ENCODE assay signal across 9 mouse cellular contexts in the genomic region with DNA sequence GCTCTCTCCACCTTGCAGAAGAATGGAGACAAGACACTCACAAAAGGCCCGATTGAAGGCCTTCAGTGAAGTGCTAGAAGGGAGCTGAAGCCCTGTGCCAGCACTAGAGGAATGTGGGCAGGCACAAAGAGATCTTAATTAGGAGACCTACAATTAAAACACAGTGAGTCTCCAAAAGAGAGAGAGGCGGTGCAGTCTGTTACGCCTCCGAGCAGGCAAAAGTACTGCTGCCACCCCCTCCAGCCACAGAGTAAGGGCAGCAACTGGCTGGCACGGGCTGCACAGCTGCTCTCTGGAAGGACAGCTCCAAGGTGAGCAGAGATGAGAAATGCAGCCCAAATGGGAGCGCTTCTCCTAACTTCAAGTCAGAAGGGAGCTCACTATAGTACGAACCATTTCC. TPM values are rescaled to one million over a fixed set of nuclear protein-coding genes. Genes with fewer than 3 reads are reported as not detected.
A peak's percentile ranks its signal among the peaks of the same experiment; 100 is the strongest.
DNase-seq lines count a peak whose midpoint lies in the region; ATAC-seq and TF ChIP-seq lines count a peak whose summit lies in the region.
"Had no signal": no experiment of that assay in that cellular context is flagged by ENCODE, and none has a peak within 500 bp of the region (broad histone marks: within the 10 kb centered on the region; RNA-seq: fewer than 3 reads in every experiment).

No protein-coding gene starts in this region.

- H3K27ac ChIP-seq in forebrain, postnatal 0 days (ENCODE audit: low read depth, low read length): no peak overlapping the region
- H3K27ac ChIP-seq in midbrain, embryonic 15.5 days: no peak overlapping the region
- H3K27ac ChIP-seq: embryonic facial prominence, embryonic 15.5 days had no signal

- H3K36me3 ChIP-seq in forebrain, postnatal 0 days (ENCODE audit: insufficient read depth): no peaks in the 10 kb centered on the region; the same call in 1 of the 2 replicates
- no peaks in the 10 kb centered on the region for H3K36me3 ChIP-seq in midbrain, embryonic 15.5 days (replicated peaks)

- peaks cover 16% of the 10 kb centered on the region for H3K4me1 ChIP-seq in forebrain, postnatal 0 days (ENCODE audit: insufficient read depth)
- peaks cover 73% of the 10 kb centered on the region for H3K4me1 ChIP-seq in midbrain, embryonic 15.5 days

- peak; percentile 28 to 52 for DNase-seq in left cerebral cortex, adult 18-20 months (ENCODE audit: low spot score in 2 of 2)
- DNase-seq in left cerebral cortex, postnatal 4 days: no peak
- DNase-seq in adrenal gland, postnatal 25 days: peak; percentile 65
- DNase-seq in forebrain, postnatal 0 days: no peak
- no peak for DNase-seq in lung, postnatal 36 days
- DNase-seq in thymus, postnatal 0 days (ENCODE audit: low spot score): no peak
- DNase-seq in cerebellum, adult 9-10 months: no peak

- 18% methylated on average over 7 of the region's 7 CpGs for WGBS in forebrain, postnatal 0 days
- WGBS in midbrain, embryonic 15.5 days: 49% methylated on average over 7 of the region's 7 CpGs

- intact Hi-C loops in left cerebral cortex, postnatal 4 days (cut with DNase I): no loop called here

- no peak overlapping the region for H3K4me3 ChIP-seq in forebrain, postnatal 0 days (ENCODE audit: low read depth, low read length)
- no peak overlapping the region for H3K4me3 ChIP-seq in midbrain, embryonic 15.5 days
- H3K4me3 ChIP-seq: embryonic facial prominence, embryonic 15.5 days had no signal

- ATAC-seq in forebrain, postnatal 0 days: no peak
- no peak for ATAC-seq in midbrain, embryonic 15.5 days (replicated peaks)

- H3K4me2 ChIP-seq in forebrain, postnatal 0 days (ENCODE audit: low read depth): peak overlapping the region; percentile 26; the same call in 1 of the 2 replicates
- peak overlapping the region; percentile 19 for H3K4me2 ChIP-seq in midbrain, embryonic 15.5 days
- H3K4me2 ChIP-seq: embryonic facial prominence, embryonic 15.5 days had no signal

- no peaks in the 10 kb centered on the region for H3K9me3 ChIP-seq in forebrain, postnatal 0 days (ENCODE audit: low read length)
- H3K9me3 ChIP-seq in midbrain, embryonic 15.5 days: no peaks in the 10 kb centered on the region
- H3K9me3 ChIP-seq: embryonic facial prominence, embryonic 15.5 days had no signal

- no peaks in the 10 kb centered on the region for H3K27me3 ChIP-seq in forebrain, postnatal 0 days (ENCODE audit: insufficient read depth, low read length)
- no peaks in the 10 kb centered on the region for H3K27me3 ChIP-seq in midbrain, embryonic 15.5 days (replicated peaks)
- H3K27me3 ChIP-seq: embryonic facial prominence, embryonic 15.5 days had no signal

- no peak for TF ChIP-seq CTCF in forebrain, postnatal 0 days (IDR thresholded peaks at IDR 0.05; ENCODE audit: low read depth)

- no peak overlapping the region for H3K9ac ChIP-seq in forebrain, postnatal 0 days
- H3K9ac ChIP-seq in midbrain, embryonic 15.5 days: no peak overlapping the region
- H3K9ac ChIP-seq: embryonic facial prominence, embryonic 15.5 days had no signal

RNA-seq across cellular contexts. Expression of gene Kmt2a, which starts 5.6 kb away (rescaled TPM):
- 10 to 100 TPM; 84.1 to 88.1 TPM for total RNA-seq in left cerebral cortex, adult 18-20 months (2021)
- total RNA-seq in left cerebral cortex, postnatal 4 days (2021): 10 to 100 TPM; 67.5 to 70.0 TPM
- 31.5 and 47.5 TPM in 2 replicates for total RNA-seq in adrenal gland, postnatal 25 days (2021)
- total RNA-seq in forebrain, postnatal 0 days (2014; rRNA removed): 14.5 and 18.5 TPM in 2 replicates
- 6.7 and 13.7 TPM in 2 replicates for polyA plus RNA-seq in forebrain, postnatal 0 days (2015; fragmentation: Nextera tagmentation; extraction: Ambion mirVana)
- polyA plus RNA-seq in midbrain, embryonic 15.5 days (2015; fragmentation: Nextera tagmentation; extraction: Ambion mirVana): 23.5 and 25.6 TPM in 2 replicates
- 13.1 and 20.1 TPM in 2 replicates for polyA plus RNA-seq in thymus, postnatal 0 days (2015; fragmentation: Nextera tagmentation; extraction: Ambion mirVana)

RNA-seq across cellular contexts. Expression of gene Atp5l, which starts 45.1 kb away (rescaled TPM):
- 100 to 1,000 TPM; 316 to 362 TPM for total RNA-seq in left cerebral cortex, adult 18-20 months (2021)
- 100 to 1,000 TPM; 325 to 329 TPM for total RNA-seq in left cerebral cortex, postnatal 4 days (2021)
- total RNA-seq in adrenal gland, postnatal 25 days (2021): 383 and 529 TPM in 2 replicates
- total RNA-seq in forebrain, postnatal 0 days (2014; rRNA removed): 216 and 362 TPM in 2 replicates
- polyA plus RNA-seq in forebrain, postnatal 0 days (2015; fragmentation: Nextera tagmentation; extraction: Ambion mirVana): 859 and 1,152 TPM in 2 replicates
- 670 and 687 TPM in 2 replicates for polyA plus RNA-seq in midbrain, embryonic 15.5 days (2015; fragmentation: Nextera tagmentation; extraction: Ambion mirVana)
- 971 and 1,014 TPM in 2 replicates for polyA plus RNA-seq in thymus, postnatal 0 days (2015; fragmentation: Nextera tagmentation; extraction: Ambion mirVana)

Comparison
In these comparisons a context has a peak if more than half of its experiments do, and no peak if none do; other contexts are left out.
1. DNase-seq: peak in left cerebral cortex, adult 18-20 months (2 of 2) and adrenal gland, postnatal 25 days (single experiment); none in left cerebral cortex, postnatal 4 days (single experiment), forebrain, postnatal 0 days (single experiment), lung, postnatal 36 days (single experiment), thymus, postnatal 0 days (single experiment) and cerebellum, adult 9-10 months (single experiment).